Mouse (Mus musculus): ENCODE measurements around the gene Gnpat.

Gene Gnpat

GRCm38 (mm10) chr8:124898251-124898905 lies 35.5 kb downstream of the Gnpat start:
- DNase-seq (ENCODE audit: low read depth, low spot score), result no peak

DNA sequence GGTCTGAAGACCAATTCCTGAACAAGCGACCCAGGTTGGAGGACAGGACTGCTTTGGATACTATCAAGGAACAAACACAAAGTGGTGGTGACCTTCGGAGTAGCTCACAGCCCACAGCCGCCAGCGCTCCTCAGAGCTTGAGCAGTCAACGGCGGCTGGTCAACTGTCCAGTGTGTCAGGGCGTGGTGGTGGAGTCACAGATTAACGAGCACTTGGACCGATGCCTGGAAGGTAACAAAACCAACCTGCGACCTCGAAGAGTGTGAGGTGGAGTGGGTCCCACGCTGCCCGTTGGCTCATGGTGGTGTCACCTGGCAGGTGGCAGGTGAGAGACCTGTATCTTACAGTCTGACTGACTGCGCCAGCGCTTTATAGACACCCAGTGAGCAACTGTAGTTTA lies 40.4 kb downstream of the Gnpat start:
- DNase-seq (ENCODE audit: low read depth, low spot score), result no peak

- DNase-seq (ENCODE audit: low read depth, low spot score), result no peak
Observed at GRCm38 (mm10) chr8:124905482-124905881, 42.6 kb downstream of the Gnpat start.

GRCm38 (mm10) chr8:124909936-124910335 lies 47.1 kb downstream of the Gnpat start:
- DNase-seq (ENCODE audit: low read depth, low spot score), result no peak

GRCm38 (mm10) chr8:124910349-124910748 lies 47.5 kb downstream of the Gnpat start:
- no peak for DNase-seq (ENCODE audit: low read depth, low spot score)

DNA sequence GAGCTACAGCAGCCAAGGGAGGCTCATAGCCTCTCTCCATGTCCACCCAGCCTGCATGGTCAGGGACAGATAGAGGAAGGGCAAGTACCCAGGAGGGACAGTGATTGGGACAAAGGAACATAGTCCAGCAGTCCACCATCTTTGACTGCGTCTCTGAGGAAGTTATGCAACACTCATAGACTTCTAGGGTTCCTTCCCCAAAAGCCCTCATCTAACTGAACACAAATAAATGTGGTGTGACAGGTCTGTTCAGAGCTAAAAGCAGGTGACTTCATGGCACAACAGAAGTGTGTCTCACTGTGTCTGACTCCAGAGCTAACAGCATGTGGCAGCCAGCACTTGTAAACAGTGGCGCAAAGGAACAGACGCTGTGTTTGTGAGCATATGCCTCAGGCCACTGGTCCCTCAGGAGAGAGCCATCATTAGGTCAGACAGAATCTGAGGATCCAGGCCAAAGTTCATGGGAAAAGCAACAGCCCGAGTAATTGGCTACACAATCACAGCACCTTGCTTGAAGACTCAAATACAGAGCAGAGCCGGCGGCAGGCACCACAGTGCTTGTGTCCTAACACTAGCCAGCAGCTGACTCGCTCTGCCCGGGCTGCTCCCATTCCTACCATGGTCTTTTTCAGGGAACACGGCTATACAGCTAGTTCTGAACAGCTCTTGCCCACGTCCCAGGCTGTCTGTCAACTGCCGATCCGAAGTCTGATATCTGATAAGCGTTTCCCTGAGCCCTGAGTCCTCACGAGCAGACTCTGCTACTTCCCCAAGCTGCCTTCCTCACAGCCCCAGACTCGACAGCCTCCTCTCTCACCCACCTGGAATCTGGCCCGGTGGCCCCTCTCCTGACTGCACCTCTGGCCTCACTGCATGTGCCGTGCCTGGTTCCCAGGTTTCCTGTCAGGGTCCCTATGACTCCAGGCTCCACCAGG lies 49.4 kb downstream of the Gnpat start:
- no peak for DNase-seq (ENCODE audit: low read depth, low spot score)

- DNase-seq (ENCODE audit: low read depth, low spot score), result no peak
Observed at GRCm38 (mm10) chr8:124914061-124914460, 51.2 kb downstream of the Gnpat start.

GRCm38 (mm10) chr8:124917741-124918484 lies 55.1 kb downstream of the Gnpat start:
- no peak for DNase-seq (ENCODE audit: low read depth, low spot score)

GRCm38 (mm10) chr8:124921369-124922279 lies 58.8 kb downstream of the Gnpat start:
- DNase-seq (ENCODE audit: low read depth, low spot score), result no peak

DNA sequence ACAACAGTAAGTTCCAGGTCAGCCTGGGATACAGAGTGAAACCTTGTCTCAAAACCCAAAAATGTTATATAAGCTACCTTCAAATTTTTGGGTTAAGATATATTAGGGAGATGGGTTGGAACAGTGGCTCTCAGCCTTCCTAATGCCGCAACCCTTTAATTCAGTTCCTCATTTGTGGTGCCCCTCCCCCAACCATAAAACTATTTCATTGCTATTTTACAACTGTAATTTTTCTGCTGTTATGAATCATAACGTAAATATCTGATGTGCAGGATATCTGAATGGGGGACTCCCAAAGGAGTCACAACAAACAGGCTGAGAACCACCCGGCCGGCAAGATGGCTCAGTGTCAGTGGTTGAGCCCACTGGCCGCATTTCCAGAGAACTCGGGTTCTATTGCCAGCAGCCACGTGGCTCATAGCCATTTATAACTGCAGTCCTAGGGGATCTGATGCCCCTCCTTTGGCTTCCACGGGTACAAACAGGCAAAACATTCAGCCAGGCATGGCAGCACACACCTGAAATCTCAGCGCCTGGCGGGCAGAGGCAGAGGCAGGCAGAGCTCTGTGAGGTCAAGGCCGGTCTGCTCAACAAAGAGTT lies 59.8 kb downstream of the Gnpat start:
- DNase-seq (ENCODE audit: low read depth, low spot score), result no peak

DNA sequence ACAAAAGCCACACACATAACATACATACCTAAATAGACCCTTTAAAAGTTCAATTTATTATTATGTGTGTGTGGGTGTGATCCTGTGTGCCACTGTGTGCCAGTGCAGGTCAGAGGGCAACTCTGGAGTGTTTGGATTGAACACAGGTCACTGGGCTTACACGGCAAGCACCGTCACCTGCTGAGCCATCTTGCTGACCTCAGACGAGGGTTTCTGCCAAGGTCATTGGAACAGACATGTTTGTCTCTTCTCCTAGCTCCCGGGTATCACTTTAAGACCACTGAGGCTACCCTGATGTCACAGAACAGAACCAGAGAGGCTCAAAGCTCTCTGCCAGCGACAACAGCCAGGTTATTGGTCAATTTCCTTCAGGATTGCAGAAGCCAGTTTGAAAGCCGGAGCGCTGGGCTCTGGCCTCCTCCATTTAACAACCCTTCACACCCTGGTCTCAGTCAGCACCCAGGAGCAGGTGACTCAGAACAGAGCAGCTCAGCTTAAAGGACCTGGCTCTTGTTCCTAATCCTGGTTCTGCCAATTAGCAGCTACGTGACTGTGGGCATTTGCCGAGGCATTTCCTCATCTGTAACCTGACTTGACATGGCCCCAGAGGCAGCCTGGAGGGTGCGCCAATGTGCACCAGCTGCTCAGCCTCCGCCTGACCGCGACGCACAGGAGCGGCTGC lies 61.3 kb downstream of the Gnpat start:
- no peak for DNase-seq (ENCODE audit: low read depth, low spot score)

DNA sequence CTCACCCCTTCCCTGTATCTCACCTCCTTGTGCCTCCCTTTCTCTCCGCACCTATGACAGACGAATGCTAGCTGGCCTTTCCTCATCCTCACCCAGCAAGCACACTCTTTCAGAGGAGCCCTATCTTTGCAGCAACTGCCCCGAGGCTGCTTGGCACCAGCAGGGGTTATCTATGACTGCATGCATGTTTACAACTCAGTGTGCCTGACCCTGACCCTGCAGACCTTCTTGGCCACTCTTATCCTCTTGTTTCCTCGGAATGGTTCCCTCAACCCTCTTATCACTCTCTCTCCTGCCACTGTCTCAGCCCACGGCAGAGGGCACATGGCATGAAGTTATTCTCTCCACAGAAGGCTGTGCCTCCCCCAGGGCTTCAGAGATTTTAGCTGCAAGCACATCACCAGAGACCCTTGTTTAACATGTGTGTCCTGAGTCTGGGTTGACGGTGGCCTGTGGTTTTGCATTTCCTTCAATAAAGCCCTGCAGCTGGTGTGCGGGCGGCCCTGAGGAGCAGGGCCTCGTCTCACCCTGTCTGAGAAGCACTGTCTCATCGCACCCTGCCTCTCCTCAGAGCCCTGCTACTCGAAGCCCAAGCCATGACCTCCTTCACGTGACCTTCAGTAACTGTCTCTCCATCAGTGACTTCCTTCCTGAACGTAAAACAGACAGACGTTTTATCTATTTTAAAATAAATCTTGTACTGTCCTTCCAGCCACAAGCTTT lies 62.9 kb downstream of the Gnpat start:
- DNase-seq (ENCODE audit: low read depth, low spot score), result no peak

DNA sequence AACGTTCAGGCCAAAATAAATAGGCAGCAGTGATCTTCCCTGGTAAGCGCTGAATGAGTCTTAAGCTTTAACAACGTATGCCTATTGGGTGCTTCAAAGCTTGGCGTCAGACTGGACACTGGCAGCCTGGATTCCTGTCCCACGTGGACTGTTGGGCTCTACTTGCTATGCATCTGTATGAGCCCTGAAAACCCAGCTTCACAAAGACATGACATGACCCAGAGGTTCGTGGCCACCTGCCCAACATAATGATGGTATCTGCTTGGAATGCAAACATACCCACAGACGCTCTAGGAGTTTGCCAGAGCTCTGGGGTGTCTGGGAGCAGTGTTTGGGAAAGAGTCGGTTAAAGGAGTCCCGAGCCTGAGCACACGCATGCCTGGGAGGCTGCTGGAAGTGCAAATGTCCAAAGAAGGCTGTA lies 63.5 kb downstream of the Gnpat start:
- DNase-seq (ENCODE audit: low read depth, low spot score), result no peak

GRCm38 (mm10) chr8:124929006-124929405 lies 66.2 kb downstream of the Gnpat start:
- DNase-seq (ENCODE audit: low read depth, low spot score), result no peak

DNA sequence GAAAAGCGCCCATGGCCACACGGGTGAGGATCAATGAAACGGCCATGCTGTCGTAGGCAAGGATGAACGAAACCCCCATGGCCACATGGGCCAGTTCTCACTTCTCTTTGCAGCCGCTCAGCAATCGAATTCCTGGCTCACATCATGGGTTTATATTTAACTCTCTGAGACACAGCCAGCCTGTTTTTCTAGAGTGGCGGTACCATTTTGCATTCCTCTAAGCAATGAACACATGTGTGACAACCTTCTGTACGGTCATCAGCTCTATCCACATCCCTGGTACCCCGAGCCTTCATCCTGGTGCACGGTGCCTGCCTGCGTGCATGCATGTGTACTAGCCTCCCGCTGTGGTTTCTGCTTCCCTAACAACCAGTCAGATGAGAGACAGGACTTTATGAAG lies 67.3 kb downstream of the Gnpat start:
- DNase-seq (ENCODE audit: low read depth, low spot score), result no peak

DNA sequence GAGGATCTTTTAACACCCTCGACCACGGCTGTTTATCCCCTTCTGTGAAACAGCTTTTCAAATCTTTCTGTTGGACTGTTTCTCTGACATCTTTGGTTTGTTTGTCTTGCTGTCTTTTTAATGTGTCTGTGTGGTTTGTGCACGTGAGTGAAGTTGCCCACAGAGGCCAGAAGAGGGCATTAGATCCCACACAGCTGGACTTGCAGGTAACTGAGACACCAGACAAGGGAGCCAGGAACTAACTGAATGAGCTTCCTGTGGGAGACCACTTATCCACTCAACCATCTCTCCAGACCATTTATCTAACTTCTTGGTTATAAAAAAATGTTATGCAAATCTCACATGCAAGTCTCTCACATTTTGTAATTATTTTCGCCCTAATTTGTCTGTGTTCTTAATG lies 67.8 kb downstream of the Gnpat start:
- no peak for DNase-seq (ENCODE audit: low read depth, low spot score)

DNA sequence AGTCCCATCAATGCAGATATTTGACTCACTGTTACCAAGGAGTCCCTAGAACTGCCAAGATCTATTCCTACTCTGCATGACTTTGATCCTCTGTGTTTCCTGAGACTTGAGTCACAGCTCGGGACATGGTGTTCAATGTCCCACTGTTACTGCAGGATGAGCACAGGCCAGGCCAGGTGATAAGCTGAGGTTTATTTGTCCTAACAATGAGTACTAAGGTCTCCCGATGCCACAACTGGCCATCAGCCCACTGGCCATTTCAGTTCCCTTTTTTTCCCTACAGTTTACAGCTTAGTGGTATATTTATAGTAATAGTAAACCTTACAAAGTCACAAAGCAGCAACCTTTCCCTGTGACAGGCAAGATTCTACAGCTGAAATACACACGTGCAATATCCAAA lies 69.6 kb downstream of the Gnpat start:
- DNase-seq (ENCODE audit: low read depth, low spot score), result no peak

- DNase-seq (ENCODE audit: low read depth, low spot score), result no peak
Observed at GRCm38 (mm10) chr8:124935116-124935515, 72.3 kb downstream of the Gnpat start.

DNA sequence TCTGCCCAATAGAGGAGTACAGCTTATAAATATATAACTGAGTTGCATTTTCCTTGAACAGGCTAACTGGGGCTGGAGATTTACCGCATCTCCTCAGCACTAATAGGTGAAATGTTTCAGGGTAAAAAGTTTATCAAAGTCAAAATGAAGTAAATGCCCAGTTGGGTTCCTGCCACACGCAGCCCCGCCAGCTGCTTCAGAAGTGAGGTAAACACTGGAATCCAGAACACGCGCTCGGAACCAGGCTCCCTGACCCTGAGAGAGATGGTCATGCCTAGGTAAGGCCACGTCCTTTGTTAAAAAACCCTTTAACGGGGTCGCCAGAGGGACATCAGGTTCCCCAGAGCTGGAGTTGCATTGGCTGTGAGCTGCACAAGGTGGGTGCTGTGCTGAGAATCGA lies 73.9 kb downstream of the Gnpat start:
- DNase-seq (ENCODE audit: low read depth, low spot score), result no peak

DNA sequence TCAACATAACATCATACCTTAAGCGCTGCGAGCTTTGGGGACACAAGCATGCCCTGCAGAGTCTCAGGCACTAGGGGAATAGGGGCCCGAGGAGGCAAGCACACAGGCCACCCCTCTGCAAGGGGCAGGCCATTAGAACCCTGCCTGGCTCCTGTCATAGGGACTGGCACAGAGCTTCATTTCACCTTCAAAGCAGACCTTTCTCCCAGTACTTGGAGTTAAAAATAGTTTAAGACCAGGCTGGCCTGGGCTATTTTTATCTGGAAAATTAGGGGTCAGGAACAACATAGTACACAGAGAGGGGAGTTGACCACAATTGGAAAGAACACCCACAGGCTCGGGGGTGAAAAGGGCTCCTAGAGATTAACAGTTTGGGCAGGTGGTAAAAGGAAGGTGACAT lies 74.5 kb downstream of the Gnpat start:
- no peak for DNase-seq (ENCODE audit: low read depth, low spot score)
